Mouse (Mus musculus): Measurements from ENCODE around the gene Nav2. TPM values are rescaled to one million over a fixed set of nuclear protein-coding genes. Genes with fewer than 3 reads are reported as not detected.

The Nav2 gene
- polyA plus RNA-seq, 1 experiment from 2014 or later = 8.3 TPM

DNA sequence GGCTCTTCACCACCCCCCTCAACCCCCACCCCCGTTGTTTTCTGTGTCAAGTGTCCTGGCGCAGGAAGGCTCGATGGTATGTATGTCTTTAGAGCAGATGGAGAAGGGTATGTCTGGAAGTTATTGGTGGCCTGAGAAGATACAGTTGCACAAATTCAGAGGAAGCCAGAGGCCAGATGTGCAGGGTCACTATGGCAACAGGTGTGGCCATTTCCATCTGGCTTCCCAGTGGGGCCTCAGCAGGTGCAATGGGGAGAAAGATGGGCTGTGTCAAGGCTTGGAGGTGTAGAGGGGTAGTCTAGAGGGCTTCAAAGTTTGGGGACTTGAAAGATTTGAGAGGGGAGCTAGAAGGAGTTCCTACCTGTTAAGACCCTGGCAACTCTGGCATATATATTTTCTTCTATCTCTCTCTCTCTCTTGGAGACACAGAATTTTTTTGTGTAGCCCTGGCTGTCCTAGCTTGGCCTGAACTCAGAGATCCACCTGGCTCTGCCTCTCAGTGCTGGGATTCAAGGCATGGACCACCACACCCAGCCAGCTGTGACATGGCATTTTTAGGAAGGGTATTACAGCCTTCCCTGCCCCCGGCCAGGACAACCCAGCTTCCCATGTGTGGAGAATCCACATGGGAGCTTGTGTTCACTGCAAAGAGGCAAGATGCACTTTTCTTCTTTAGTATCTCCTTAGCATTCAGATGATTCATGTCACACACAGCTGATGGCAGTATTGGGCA lies 435.4 kb downstream of the Nav2 start:
- Histone ChIP-seq H3K4me3 (no peak overlapping the region), H3K4me1 (peaks cover 30% of the 10 kb centered on the region), H3K36me3 (no peaks in the 10 kb centered on the region), H3K27ac (no peak overlapping the region), H3K9me3 (replicated peaks) (no peaks in the 10 kb centered on the region), H3K27me3 (ENCODE audit: low read depth, poor library complexity, severe bottlenecking) (no peaks in the 10 kb centered on the region)
- peak; percentile 43 for DNase-seq (ENCODE audit: low spot score)
- 63% methylated on average over 4 of the region's 4 CpGs for WGBS

DNA sequence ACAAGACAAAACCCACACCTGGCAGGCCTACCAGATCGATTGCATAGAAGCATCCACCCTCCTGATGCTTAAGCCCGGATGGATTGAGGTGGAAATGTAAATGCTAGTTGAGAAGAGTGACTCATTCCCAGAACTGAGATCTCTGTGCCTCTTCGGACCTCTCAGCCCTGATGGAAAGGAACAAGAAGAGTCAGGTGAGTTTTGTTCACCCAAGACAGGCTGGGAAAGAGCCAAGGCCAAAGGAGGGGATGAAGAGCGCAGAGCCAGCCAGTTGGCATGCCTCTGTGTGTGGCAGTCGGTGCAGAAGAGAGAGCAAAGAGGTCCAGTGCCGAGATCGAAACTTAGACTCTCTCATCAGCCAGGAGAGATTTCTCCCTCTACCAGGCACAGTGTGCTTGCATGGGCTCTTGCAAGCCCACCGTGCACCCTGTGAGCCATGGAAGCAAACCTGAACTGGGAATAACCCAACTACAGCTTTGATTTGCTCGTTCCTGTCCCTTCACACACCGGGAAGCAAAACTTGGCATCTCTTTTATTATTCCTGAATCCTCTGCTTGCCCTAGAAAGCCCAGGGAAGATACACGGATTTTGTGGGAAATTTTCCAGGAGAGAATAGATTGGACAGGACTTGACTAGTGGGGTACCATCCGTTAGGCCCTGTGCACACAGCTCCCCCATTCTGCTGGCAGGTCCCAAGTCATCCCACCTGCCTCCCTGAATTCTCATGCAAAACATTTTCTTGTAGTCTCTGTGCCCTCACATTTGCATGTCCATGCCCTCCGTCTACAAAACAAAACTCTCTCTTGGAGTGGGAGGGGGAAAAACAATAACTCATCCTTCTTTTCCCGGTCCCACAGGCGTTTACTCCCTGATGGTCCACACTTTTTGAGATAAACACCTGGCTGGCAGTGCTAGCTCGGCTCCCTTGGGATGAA lies 439.1 kb downstream of the Nav2 start:
- H3K27me3 ChIP-seq (ENCODE audit: low read depth, poor library complexity, severe bottlenecking) = no peaks in the 10 kb centered on the region
- WGBS = 47% methylated on average over 16 of the region's 16 CpGs
- peaks cover 33% of the 10 kb centered on the region for H3K4me1 ChIP-seq
- DNase-seq (ENCODE audit: low spot score) = no peak
- no peak overlapping the region for H3K4me3 ChIP-seq
- H3K27ac ChIP-seq = no peak overlapping the region
- H3K9me3 ChIP-seq (replicated peaks) = no peaks in the 10 kb centered on the region
- no peaks in the 10 kb centered on the region for H3K36me3 ChIP-seq

DNA sequence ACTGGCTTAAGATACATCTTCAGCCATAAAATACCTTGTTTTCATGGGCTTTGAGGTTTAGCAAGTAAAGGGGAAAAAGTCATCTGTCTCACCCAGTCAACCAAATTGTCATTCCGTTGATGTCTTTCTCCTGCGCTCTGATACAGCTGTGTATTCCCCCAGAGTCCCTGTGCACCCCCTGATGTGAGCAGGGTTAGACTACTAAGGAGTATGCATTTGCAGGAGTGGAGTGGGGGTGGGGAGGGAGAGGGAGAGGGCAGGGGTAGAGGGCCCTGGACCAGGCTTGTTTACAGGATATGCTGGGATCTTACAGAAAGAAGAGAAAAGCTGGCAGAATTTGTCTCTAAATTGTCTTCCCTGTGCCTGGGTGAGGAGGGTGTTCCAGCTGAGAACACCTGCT lies 440.1 kb downstream of the Nav2 start:
- 28% methylated on average over 2 of the region's 2 CpGs for WGBS
- H3K4me3 ChIP-seq = no peak overlapping the region
- H3K27me3 ChIP-seq (ENCODE audit: low read depth, poor library complexity, severe bottlenecking) = no peaks in the 10 kb centered on the region
- no peak for DNase-seq (ENCODE audit: low spot score)
- H3K4me1 ChIP-seq = peaks cover 22% of the 10 kb centered on the region
- H3K9me3 ChIP-seq (replicated peaks) = no peaks in the 10 kb centered on the region
- H3K36me3 ChIP-seq = no peaks in the 10 kb centered on the region
- H3K27ac ChIP-seq = no peak overlapping the region

DNA sequence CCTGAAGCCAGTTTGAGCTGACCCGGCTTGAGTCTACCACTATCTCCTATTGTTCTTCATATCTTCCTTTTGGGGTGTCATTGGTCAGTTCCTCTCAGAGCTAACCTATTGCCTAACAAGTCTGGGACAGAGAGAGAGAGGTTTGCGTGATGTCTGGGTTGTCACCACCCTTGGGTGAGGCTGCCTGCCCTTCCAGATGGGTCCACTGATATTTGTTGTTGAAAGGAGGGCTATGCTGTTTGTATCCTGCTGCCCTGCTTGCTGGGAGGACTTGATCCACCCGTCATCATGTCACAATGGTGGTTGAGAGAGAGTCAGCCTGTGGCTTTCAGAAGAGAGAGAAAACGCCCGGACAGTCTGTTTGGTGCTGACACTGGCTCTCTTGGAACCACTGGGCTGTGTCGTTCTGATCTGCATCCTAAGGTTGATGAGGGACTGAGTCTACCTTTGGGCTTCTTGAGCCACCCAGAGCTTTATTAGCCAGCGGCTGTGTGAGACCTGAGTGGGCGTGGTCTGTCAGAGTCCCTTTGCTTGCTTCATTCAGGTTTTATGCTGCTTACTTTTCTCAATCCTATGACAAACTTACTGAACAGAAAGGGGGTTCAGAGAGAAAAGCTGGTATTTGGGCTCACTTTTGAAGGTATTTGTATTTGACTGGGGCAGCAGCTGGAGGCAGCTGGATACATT lies 441.9 kb downstream of the Nav2 start:
- WGBS = 84% methylated on average over 8 of the region's 8 CpGs
- H3K4me3 ChIP-seq = no peak overlapping the region
- no peaks in the 10 kb centered on the region for H3K9me3 ChIP-seq (replicated peaks)
- H3K4me1 ChIP-seq = peaks cover 16% of the 10 kb centered on the region; the same call in 1 of the 2 replicates
- no peak for DNase-seq (ENCODE audit: low spot score)
- no peaks in the 10 kb centered on the region for H3K36me3 ChIP-seq
- no peaks in the 10 kb centered on the region for H3K27me3 ChIP-seq (ENCODE audit: low read depth, poor library complexity, severe bottlenecking)
- H3K27ac ChIP-seq = peak overlapping the region; percentile 7; the same call in 1 of the 2 replicates

DNA sequence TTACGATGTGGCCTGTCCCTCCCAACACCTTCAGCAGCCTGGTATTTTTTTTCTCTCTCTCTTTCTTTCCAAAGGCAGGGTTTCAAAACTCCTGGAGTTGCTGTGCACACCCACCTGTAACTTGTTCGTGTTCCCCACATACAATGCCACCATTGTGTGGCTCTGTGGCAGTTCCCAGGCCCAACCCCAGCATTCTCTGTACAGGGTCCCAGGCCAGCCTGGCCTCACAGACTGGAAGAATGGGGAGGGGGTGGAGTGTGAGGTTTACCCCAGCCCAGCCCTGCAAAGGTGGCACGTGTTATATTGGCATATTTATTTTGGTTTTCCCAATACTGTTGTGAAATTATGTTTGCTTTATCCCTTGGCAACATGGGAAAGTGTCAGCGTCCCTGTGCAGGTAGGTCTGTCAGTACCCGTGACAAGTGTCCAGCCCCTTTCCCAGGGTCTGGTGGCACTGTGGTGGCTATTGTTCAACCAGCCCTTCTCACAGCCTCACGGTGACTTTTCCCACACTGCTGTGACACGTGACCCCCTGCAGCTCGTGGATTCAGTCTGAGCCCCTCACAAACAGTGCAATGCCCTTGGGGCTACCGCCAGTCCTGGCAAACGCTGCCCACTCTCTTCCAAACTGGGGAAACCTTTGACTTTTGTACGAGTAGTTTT lies 443.2 kb downstream of the Nav2 start:
- no peak for DNase-seq (ENCODE audit: low spot score)
- H3K27ac ChIP-seq = peak overlapping the region; percentile 65; the same call in 1 of the 2 replicates

DNA sequence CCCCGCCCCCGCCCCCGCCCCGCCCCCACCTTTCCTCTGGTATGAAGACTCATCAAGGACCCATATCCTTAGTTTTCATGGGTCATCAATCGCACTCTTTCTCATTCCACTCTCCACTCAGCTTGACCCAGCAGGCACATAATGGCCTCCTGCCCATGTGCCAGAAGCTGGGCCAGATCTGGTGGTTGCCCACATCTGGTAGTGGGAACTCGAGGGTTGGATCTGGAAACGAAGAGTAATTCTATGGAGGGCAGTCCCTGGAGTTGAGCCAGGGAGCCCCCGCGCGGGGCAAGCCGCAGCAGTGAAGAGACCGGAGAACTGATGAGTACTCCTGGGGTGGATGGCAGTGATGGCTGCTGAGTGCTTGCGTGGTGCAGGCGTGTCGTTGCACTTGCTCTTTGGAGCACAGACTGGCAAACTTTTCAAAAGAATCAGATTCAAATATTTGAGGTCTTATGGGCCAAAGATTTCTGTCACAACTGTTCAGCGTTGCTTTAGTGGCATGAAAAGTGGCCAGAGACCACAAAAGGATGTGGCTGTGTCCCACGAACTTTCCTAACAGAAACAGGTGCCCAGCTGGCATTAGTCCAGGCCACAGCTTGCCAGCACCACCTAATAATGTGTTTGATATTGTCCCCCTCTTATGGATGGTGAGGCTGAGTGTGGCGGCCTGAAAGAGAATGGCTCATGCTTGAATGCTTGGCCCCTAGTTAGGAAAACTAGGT lies 449.1 kb downstream of the Nav2 start:
- H3K4me1 ChIP-seq = no peaks in the 10 kb centered on the region
- H3K4me3 ChIP-seq = no peak overlapping the region
- no peak for DNase-seq (ENCODE audit: low spot score)
- 92% methylated on average over 18 of the region's 18 CpGs for WGBS
- H3K27ac ChIP-seq = no peak overlapping the region
- H3K36me3 ChIP-seq = no peaks in the 10 kb centered on the region
- H3K9me3 ChIP-seq (replicated peaks) = no peaks in the 10 kb centered on the region
- H3K27me3 ChIP-seq (ENCODE audit: low read depth, poor library complexity, severe bottlenecking) = no peaks in the 10 kb centered on the region

More for the DNA sequence above, 443.2 kb downstream of the Nav2 start:
- no peak overlapping the region for H3K4me3 ChIP-seq
- H3K4me1 ChIP-seq = peaks cover 16% of the 10 kb centered on the region; the same call in 1 of the 2 replicates
- no peaks in the 10 kb centered on the region for H3K27me3 ChIP-seq (ENCODE audit: low read depth, poor library complexity, severe bottlenecking)
- WGBS = 78% methylated on average over 11 of the region's 11 CpGs
- no peaks in the 10 kb centered on the region for H3K36me3 ChIP-seq
- H3K9me3 ChIP-seq (replicated peaks) = no peaks in the 10 kb centered on the region

DNA sequence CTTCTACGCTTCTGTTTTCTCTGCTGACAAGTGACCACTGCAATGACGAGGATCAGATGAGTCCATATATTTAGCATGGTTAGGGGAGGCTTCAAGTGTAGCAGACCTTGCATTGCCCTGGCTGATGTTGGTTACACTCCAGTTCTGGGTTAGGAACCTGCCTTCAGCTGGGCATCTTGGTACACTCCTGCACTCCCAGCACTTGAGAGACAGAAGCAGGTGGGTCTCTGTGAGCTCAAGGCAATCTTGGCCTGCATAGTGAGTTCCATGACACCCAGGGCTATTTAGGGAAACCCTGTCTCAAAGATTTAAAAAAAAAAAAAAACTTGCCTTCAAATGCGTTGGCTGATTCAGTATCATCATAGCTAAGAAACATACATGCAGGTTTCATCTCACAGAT lies 450.6 kb downstream of the Nav2 start:
- H3K4me3 ChIP-seq = no peak overlapping the region
- no peaks in the 10 kb centered on the region for H3K9me3 ChIP-seq (replicated peaks)
- H3K36me3 ChIP-seq = no peaks in the 10 kb centered on the region
- H3K4me1 ChIP-seq = no peaks in the 10 kb centered on the region
- 90% methylated on average over 3 of the region's 3 CpGs for WGBS
- no peak overlapping the region for H3K27ac ChIP-seq
- DNase-seq (ENCODE audit: low spot score) = no peak
- no peaks in the 10 kb centered on the region for H3K27me3 ChIP-seq (ENCODE audit: low read depth, poor library complexity, severe bottlenecking)

DNA sequence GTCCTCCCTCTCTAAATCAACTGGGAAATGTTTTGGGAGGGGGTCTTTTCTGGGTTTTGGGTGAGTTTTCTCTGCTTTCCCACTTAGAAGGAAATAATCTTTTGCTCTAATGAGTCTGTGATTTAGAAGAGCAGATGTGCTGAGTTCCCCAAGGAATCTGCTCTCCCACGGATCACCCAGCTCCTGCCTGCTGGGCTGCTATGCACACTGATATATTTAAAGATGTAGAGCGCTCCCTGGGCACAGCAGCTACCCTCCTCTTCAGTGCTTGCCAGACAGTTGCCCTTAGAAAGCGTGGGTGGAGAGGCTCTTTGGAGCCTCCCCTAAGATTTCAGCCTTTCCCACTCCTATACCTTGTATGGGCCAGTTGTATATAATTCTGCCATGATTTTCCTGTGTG lies 452.1 kb downstream of the Nav2 start:
- no peak for DNase-seq (ENCODE audit: low spot score)
- H3K27ac ChIP-seq = no peak overlapping the region
- no peak overlapping the region for H3K4me3 ChIP-seq
- H3K4me1 ChIP-seq = no peaks in the 10 kb centered on the region
- no peaks in the 10 kb centered on the region for H3K36me3 ChIP-seq
- no peaks in the 10 kb centered on the region for H3K27me3 ChIP-seq (ENCODE audit: low read depth, poor library complexity, severe bottlenecking)
- WGBS = 72% methylated on average over 3 of the region's 3 CpGs
- H3K9me3 ChIP-seq (replicated peaks) = no peaks in the 10 kb centered on the region

DNA sequence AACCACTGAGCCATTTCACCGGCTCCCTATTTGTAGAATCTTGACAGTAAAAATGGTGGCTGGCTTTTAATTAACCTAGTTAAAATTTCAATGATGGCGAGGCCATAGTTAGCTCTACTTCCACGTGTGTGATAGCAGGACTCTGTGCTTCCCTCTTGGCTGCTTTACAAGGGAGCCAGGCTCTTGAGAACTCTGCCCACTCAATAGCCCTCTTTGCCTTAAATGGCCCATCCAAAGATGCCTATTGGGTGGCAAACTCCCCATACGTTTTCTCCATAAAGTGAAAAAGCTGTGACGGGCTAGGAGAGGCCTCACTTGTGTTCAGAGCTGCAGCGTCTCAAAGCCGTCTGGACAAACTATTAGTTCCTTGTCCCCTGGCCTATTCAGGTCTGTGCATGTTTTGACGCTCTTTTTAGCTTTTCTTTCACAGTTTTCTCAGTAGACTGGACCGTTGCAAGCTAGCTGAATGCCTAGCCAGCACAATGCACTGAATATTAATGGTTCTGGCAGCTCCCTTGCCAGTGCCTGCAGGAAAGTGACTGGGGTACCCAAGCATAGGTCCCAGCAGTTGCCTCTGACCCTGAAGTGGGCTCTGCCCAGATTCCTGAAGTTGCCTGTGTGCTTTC lies 453.1 kb downstream of the Nav2 start:
- H3K27ac ChIP-seq = no peak overlapping the region
- no peaks in the 10 kb centered on the region for H3K4me1 ChIP-seq
- WGBS = 87% methylated on average over 9 of the region's 9 CpGs
- H3K9me3 ChIP-seq (replicated peaks) = no peaks in the 10 kb centered on the region
- no peaks in the 10 kb centered on the region for H3K36me3 ChIP-seq
- H3K4me3 ChIP-seq = no peak overlapping the region
- no peak for DNase-seq (ENCODE audit: low spot score)
- H3K27me3 ChIP-seq (ENCODE audit: low read depth, poor library complexity, severe bottlenecking) = no peaks in the 10 kb centered on the region

DNA sequence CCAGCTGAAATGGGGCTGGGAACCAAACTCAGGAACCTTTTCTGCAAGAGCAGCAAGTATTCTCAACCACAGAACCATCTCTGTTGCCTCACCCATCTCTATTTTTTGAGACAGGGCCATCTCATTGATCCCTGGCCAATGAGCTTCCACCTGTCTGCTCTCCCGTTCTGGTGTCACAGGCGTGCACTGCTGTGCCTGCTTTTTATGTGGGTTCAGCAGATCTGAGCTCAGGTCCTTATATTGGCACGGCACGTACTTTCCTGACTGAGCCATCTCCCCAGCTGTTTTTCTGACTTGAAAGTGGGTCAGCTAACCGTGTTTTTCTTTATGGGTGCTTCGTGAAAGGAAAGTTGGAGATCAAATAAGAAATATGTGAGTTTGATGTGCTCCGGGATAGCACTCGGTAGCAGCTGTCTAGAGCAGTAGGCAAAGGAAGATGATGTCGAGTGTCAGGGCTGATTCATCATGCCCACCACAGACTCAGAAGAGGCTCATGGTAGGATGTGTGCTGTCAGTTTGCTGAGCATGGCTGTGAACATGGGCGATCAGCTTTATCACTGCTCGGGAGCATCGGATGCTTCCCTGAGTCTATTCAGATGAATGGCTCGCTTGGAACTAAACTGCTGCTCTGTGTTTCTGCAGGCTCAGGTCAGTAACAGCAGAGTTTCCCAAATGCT lies 456.1 kb downstream of the Nav2 start:
- Histone ChIP-seq H3K4me1 (no peaks in the 10 kb centered on the region), H3K36me3 (no peaks in the 10 kb centered on the region), H3K27me3 (ENCODE audit: low read depth, poor library complexity, severe bottlenecking) (no peaks in the 10 kb centered on the region), H3K9me3 (replicated peaks) (no peaks in the 10 kb centered on the region), H3K27ac (no peak overlapping the region), H3K4me3 (no peak overlapping the region)
- 92% methylated on average over 13 of the region's 13 CpGs for WGBS
- DNase-seq (ENCODE audit: low spot score) = no peak

DNA sequence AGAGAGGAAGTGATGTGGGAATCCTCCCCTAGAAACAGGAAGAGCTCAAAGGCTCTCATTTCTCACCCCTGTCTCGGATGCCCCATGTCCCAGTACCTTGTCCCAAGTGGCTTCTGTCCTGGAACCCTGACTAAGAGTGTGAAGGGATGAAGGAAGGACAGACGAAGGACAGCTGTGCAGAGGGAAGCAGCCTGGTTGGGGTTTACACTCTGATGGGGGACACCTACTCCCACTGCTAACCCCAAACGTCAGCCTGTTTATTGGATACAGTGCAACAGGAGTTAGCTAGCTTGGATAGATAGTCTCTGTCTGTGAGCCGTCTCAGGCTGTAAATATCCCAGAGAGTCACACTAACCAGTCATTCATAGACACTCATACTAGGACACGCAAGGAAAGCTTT lies 460.1 kb downstream of the Nav2 start:
- no peak for DNase-seq (ENCODE audit: low spot score)
- no peaks in the 10 kb centered on the region for H3K36me3 ChIP-seq
- no peak overlapping the region for H3K27ac ChIP-seq
- H3K4me1 ChIP-seq = 0 out of 2 replicates have a peak, but pooled peaks cover under 1% of the 10 kb centered on the region
- no peak overlapping the region for H3K4me3 ChIP-seq
- WGBS = 79% methylated on average over 5 of the region's 5 CpGs
- no peaks in the 10 kb centered on the region for H3K27me3 ChIP-seq (ENCODE audit: low read depth, poor library complexity, severe bottlenecking)
- no peaks in the 10 kb centered on the region for H3K9me3 ChIP-seq (replicated peaks)
